Mouse (Mus musculus) myocyte (in vitro differentiated cells): ENCODE data around the gene Hephl1.

Experiments
- CEBPB ChIP-seq: IDR thresholded peaks from 2 replicates; pipeline ENCODE4 v1.6.1; 2011; ENCODE audit warnings: mild to moderate bottlenecking, moderate library complexity; ENCODE audit not compliant: poor library complexity, insufficient read depth, severe bottlenecking
- E2F4 ChIP-seq: IDR thresholded peaks from one replicate; pipeline ENCODE4 v1.6.1; 2011; ENCODE audit warnings: mild to moderate bottlenecking, control low read depth, moderate library complexity; ENCODE audit not compliant: insufficient read depth
- MYOD1 ChIP-seq, 3 experiments: IDR thresholded peaks; one replicate each; pipeline ENCODE4 v1.6.1; 2011; ENCODE audit warnings: control low read depth in 2 of 3, low read depth in 2 of 3, mild to moderate bottlenecking in 2 of 3, moderate library complexity in 1 of 3; ENCODE audit not compliant: insufficient read length in 2 of 3, control insufficient read depth in 1 of 3
- MYOG ChIP-seq, 3 experiments: IDR thresholded peaks; one replicate each; pipeline ENCODE4 v1.6.1; 2011; ENCODE audit warnings: control low read depth in 2 of 3, low read depth in 2 of 3, mild to moderate bottlenecking in 2 of 3; ENCODE audit not compliant: insufficient read length in 2 of 3, control insufficient read depth in 1 of 3, insufficient read depth in 1 of 3
- POLR2A ChIP-seq: IDR thresholded peaks from one replicate; pipeline ENCODE4 v1.6.1; 2011; ENCODE audit warnings: low read depth, mild to moderate bottlenecking, control low read depth, moderate library complexity; ENCODE audit not compliant: insufficient read length
- POLR2AphosphoS2 ChIP-seq: IDR thresholded peaks from one replicate; pipeline ENCODE4 v1.6.1; 2011; ENCODE audit warnings: low read depth, control low read depth; ENCODE audit not compliant: insufficient read length
- REST ChIP-seq: IDR thresholded peaks from one replicate; pipeline ENCODE4 v1.6.1; 2011; ENCODE audit warnings: mild to moderate bottlenecking, control low read depth, moderate library complexity; ENCODE audit not compliant: insufficient read depth, insufficient read length
- TCF3 ChIP-seq: IDR thresholded peaks from one replicate; pipeline ENCODE4 v1.6.1; 2011; ENCODE audit warnings: low read depth, control low read depth; ENCODE audit not compliant: insufficient read length
- USF1 ChIP-seq: IDR thresholded peaks from one replicate; pipeline ENCODE4 v1.6.1; 2011; ENCODE audit warnings: low read depth, mild to moderate bottlenecking, control low read depth, moderate library complexity

GRCm38 (mm10) chr9:15060847-15061246, 51.1 kb downstream of the Hephl1 start:
- TF ChIP-seq POLR2A: no peak
- no peak for TF ChIP-seq MYOG (IDR thresholded peaks at IDR 0.05; ENCODE audit: control insufficient read depth in 1 of 3, insufficient read depth in 1 of 3, insufficient read length in 2 of 3, low read depth in 2 of 3)
- TF ChIP-seq USF1: no peak
- TF ChIP-seq POLR2AphosphoS2: no peak
- no peak for TF ChIP-seq REST
- no peak for TF ChIP-seq E2F4
- no peak for TF ChIP-seq TCF3
- no peak for TF ChIP-seq MYOD1 (IDR thresholded peaks at IDR 0.05; ENCODE audit: control insufficient read depth in 1 of 3, insufficient read length in 2 of 3, low read depth in 2 of 3)
- TF ChIP-seq CEBPB: no peak
